Mouse (Mus musculus) myocyte (in vitro differentiated cells): Measurements from ENCODE around the gene Maats1. TPM values are rescaled to one million over a fixed set of nuclear protein-coding genes. Genes with fewer than 3 reads are reported as not detected.

Source experiments
- H3K27me3 ChIP-seq: one replicate; pipeline ENCODE4 v1.6.1; 2011; ENCODE audit not compliant: control insufficient read depth, insufficient read depth, insufficient read length
- H3K36me3 ChIP-seq: one replicate; pipeline ENCODE4 v1.6.1; 2011; ENCODE audit not compliant: control insufficient read depth, insufficient read depth
- H3K4me2 ChIP-seq: one replicate; pipeline ENCODE4 v1.6.1; 2011; ENCODE audit warnings: low read depth, control low read depth
- H3K4me3 ChIP-seq: one replicate; pipeline ENCODE4 v1.5.1; 2011; ENCODE audit warnings: mild to moderate bottlenecking, control low read depth, moderate library complexity
- H3K79me2 ChIP-seq: one replicate; pipeline ENCODE4 v1.6.1; 2011; ENCODE audit not compliant: control insufficient read depth, insufficient read depth
- H3ac ChIP-seq: one replicate; pipeline ENCODE4 v1.6.1; 2011; ENCODE audit not compliant: control insufficient read depth, insufficient read length
- CEBPB ChIP-seq: IDR thresholded peaks from 2 replicates; pipeline ENCODE4 v1.6.1; 2011; ENCODE audit warnings: mild to moderate bottlenecking, moderate library complexity; ENCODE audit not compliant: poor library complexity, insufficient read depth, severe bottlenecking
- E2F4 ChIP-seq: IDR thresholded peaks from one replicate; pipeline ENCODE4 v1.6.1; 2011; ENCODE audit warnings: mild to moderate bottlenecking, control low read depth, moderate library complexity; ENCODE audit not compliant: insufficient read depth
- MAX ChIP-seq: IDR thresholded peaks from one replicate; pipeline ENCODE4 v1.6.1; 2011; ENCODE audit warnings: low read depth, mild to moderate bottlenecking, control low read depth
- MYOD1 ChIP-seq, 3 experiments: IDR thresholded peaks; one replicate each; pipeline ENCODE4 v1.6.1; 2011; ENCODE audit warnings: control low read depth in 2 of 3, low read depth in 2 of 3, mild to moderate bottlenecking in 2 of 3, moderate library complexity in 1 of 3; ENCODE audit not compliant: insufficient read length in 2 of 3, control insufficient read depth in 1 of 3
- MYOG ChIP-seq, 3 experiments: IDR thresholded peaks; one replicate each; pipeline ENCODE4 v1.6.1; 2011; ENCODE audit warnings: control low read depth in 2 of 3, low read depth in 2 of 3, mild to moderate bottlenecking in 2 of 3; ENCODE audit not compliant: insufficient read length in 2 of 3, control insufficient read depth in 1 of 3, insufficient read depth in 1 of 3
- POLR2A ChIP-seq: IDR thresholded peaks from one replicate; pipeline ENCODE4 v1.6.1; 2011; ENCODE audit warnings: low read depth, mild to moderate bottlenecking, control low read depth, moderate library complexity; ENCODE audit not compliant: insufficient read length
- POLR2AphosphoS2 ChIP-seq: IDR thresholded peaks from one replicate; pipeline ENCODE4 v1.6.1; 2011; ENCODE audit warnings: low read depth, control low read depth; ENCODE audit not compliant: insufficient read length
- REST ChIP-seq: IDR thresholded peaks from one replicate; pipeline ENCODE4 v1.6.1; 2011; ENCODE audit warnings: mild to moderate bottlenecking, control low read depth, moderate library complexity; ENCODE audit not compliant: insufficient read depth, insufficient read length
- SRF ChIP-seq: IDR thresholded peaks from one replicate; pipeline ENCODE4 v1.6.1; 2011; ENCODE audit warnings: low read depth; ENCODE audit not compliant: control insufficient read depth, insufficient read length
- TCF12 ChIP-seq: IDR thresholded peaks from one replicate; pipeline ENCODE4 v1.6.1; 2011; ENCODE audit warnings: mild to moderate bottlenecking, control low read depth; ENCODE audit not compliant: poor library complexity, insufficient read depth, severe bottlenecking
- TCF3 ChIP-seq: IDR thresholded peaks from one replicate; pipeline ENCODE4 v1.6.1; 2011; ENCODE audit warnings: low read depth, control low read depth; ENCODE audit not compliant: insufficient read length
- USF1 ChIP-seq: IDR thresholded peaks from one replicate; pipeline ENCODE4 v1.6.1; 2011; ENCODE audit warnings: low read depth, mild to moderate bottlenecking, control low read depth, moderate library complexity
- polyA plus RNA-seq: library from polyadenylated mRNA; unstranded; fragments of >200 nt; fragmentation: generic; extraction: Trizol; gene quantifications from one replicate; pipeline ENCODE4 v1.2.1, GENCODE M21; 2012; ENCODE audit warnings: missing spikeins

The Maats1 gene
- polyA plus RNA-seq, 1 experiment: 1.1 TPM

DNA sequence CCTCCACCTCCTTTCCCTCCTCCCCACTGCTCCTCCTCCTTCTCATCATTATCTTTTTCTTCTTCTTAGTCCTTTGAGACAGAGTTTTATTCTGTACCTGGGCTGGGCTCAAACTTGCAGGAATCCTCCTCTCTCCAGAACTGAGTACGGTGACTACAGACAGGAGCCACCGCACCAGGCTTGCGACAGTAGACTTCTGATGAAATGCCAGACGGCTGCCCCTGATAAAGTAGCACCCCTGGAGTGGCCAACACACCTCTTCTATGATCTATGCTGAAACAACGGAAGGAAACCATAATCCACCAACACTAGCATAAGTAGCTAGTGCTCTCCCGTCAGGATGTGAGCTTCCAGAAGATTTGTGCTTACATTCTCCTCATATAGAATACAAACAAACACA lies 45.4 kb upstream of the Maats1 start:
- H3K27me3 ChIP-seq: no peaks in the 10 kb centered on the region
- TF ChIP-seq CEBPB (no peak), TCF12 (no peak), E2F4 (no peak), USF1 (no peak), POLR2A (no peak), MYOG (IDR thresholded peaks at IDR 0.05; ENCODE audit: control insufficient read depth in 1 of 3, insufficient read depth in 1 of 3, insufficient read length in 2 of 3, low read depth in 2 of 3) (no peak), REST (no peak), MAX (no peak), MYOD1 (IDR thresholded peaks at IDR 0.05; ENCODE audit: control insufficient read depth in 1 of 3, insufficient read length in 2 of 3, low read depth in 2 of 3) (no peak), TCF3 (no peak), POLR2AphosphoS2 (no peak), SRF (no peak)
- no peak overlapping the region for H3K4me3 ChIP-seq
- H3K36me3 ChIP-seq: no peaks in the 10 kb centered on the region
- H3K4me2 ChIP-seq: no peak overlapping the region
- H3K79me2 ChIP-seq: no peaks in the 10 kb centered on the region
- H3ac ChIP-seq: no peak overlapping the region

DNA sequence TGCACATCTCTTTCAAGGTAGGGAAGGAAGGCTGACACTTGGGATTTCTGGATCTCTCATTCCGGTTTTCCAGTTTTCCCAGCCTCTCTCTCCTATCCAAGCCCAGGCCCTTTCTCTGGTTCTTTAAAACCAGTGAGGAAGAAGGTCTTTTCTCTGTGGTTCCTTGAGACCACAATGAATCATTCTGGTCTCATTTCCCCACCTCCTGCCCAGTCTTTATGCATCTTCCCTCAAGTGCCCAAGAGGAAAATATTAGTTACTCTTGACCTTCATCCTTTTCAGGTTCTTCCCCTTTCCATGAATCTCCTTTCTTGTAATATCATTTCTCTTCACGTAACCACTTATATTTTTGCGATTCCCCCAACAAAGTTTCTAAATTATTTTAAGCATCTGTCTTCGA lies 43.8 kb upstream of the Maats1 start:
- Histone ChIP-seq H3K36me3 (no peaks in the 10 kb centered on the region), H3K4me2 (peak overlapping the region; percentile 8), H3K79me2 (no peaks in the 10 kb centered on the region), H3K27me3 (no peaks in the 10 kb centered on the region), H3K4me3 (no peak overlapping the region), H3ac (no peak overlapping the region)
- no peak for TF ChIP-seq MAX
- no peak for TF ChIP-seq POLR2A
- no peak for TF ChIP-seq REST
- no peak for TF ChIP-seq MYOG (IDR thresholded peaks at IDR 0.05; ENCODE audit: control insufficient read depth in 1 of 3, insufficient read depth in 1 of 3, insufficient read length in 2 of 3, low read depth in 2 of 3)
- TF ChIP-seq E2F4: no peak
- no peak for TF ChIP-seq USF1
- no peak for TF ChIP-seq CEBPB
- TF ChIP-seq POLR2AphosphoS2: no peak
- TF ChIP-seq MYOD1 (IDR thresholded peaks at IDR 0.05; ENCODE audit: control insufficient read depth in 1 of 3, insufficient read length in 2 of 3, low read depth in 2 of 3): no peak
- TF ChIP-seq SRF: no peak
- TF ChIP-seq TCF3: no peak
- no peak for TF ChIP-seq TCF12

DNA sequence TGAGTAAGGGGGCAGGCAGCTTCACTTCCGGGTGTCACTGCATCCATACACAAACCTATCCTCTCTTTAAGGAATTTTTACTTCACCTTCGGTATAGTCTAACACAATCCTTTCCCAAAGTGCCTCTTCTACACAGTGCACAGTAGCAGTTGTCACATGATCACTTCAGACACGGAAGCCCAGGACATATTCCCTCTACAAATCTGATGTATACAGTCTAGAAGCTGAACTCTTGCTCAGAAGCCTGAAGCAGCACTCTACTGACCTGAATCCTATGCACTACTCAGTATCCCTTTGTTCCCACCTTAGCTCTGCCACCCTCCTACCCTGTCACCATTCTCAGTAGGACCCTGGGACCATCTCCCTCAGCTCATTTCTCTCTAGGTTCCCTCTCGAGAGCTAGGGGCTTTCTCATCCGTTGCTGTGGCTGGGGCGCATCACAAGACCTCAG lies 43.3 kb upstream of the Maats1 start:
- H3ac ChIP-seq: no peak overlapping the region
- H3K36me3 ChIP-seq: no peaks in the 10 kb centered on the region
- no peak for TF ChIP-seq MYOG (IDR thresholded peaks at IDR 0.05; ENCODE audit: control insufficient read depth in 1 of 3, insufficient read depth in 1 of 3, insufficient read length in 2 of 3, low read depth in 2 of 3)
- no peak for TF ChIP-seq REST
- no peak for TF ChIP-seq POLR2AphosphoS2
- no peak for TF ChIP-seq SRF
- no peak for TF ChIP-seq MYOD1 (IDR thresholded peaks at IDR 0.05; ENCODE audit: control insufficient read depth in 1 of 3, insufficient read length in 2 of 3, low read depth in 2 of 3)
- TF ChIP-seq MAX: no peak
- no peak for TF ChIP-seq TCF3
- no peak for TF ChIP-seq POLR2A
- no peak for TF ChIP-seq CEBPB
- no peak for TF ChIP-seq USF1
- TF ChIP-seq E2F4: no peak
- TF ChIP-seq TCF12: no peak

DNA sequence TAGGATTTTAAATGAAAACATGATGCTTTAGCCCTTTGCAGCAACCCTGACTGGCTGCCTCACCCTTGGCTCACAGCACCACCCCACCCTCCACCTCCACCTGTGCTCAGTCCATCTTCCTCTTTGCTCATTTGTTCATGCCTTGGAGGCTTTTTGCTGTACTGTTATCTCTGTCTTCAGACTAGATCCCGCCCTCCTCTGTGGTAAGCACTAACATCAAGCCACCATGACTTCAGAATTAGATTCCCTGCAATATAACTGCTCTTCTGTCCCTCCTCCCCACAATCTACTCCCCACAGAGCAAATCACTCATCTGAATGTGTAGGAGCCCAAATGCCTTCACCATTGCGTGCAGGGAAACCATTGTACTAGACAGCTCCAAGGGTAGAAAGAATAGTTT lies 41.7 kb upstream of the Maats1 start:
- TF ChIP-seq MYOG (IDR thresholded peaks at IDR 0.05; ENCODE audit: control insufficient read depth in 1 of 3, insufficient read depth in 1 of 3, insufficient read length in 2 of 3, low read depth in 2 of 3): no peak
- TF ChIP-seq SRF: no peak
- TF ChIP-seq USF1: no peak
- no peak for TF ChIP-seq MYOD1 (IDR thresholded peaks at IDR 0.05; ENCODE audit: control insufficient read depth in 1 of 3, insufficient read length in 2 of 3, low read depth in 2 of 3)
- TF ChIP-seq TCF12: no peak
- no peak for TF ChIP-seq E2F4
- H3K36me3 ChIP-seq: no peaks in the 10 kb centered on the region

More for the DNA sequence above, 43.3 kb upstream of the Maats1 start:
- no peaks in the 10 kb centered on the region for H3K79me2 ChIP-seq
- no peaks in the 10 kb centered on the region for H3K27me3 ChIP-seq
- no peak overlapping the region for H3K4me3 ChIP-seq
- H3K4me2 ChIP-seq: peak overlapping the region; percentile 8

DNA sequence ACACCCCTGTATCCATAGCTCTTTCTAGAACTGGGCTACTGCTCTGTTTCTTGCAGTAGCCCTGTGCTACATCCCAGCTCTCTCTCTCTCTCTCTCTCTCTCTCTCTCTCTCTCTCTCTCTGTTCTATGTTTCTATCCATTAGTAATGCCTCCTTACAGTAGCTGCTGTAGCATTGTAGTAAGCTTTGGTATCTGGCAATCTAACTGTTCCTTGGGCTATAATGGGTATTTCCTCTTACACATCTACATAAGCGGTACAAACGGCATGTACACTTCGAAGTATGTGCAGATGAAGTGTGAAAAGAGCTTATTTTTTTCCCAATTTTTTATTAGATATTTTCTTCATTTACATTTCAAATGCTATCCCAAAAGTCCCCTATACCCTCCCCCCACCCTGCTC lies 38.0 kb upstream of the Maats1 start:
- H3K79me2 ChIP-seq: no peaks in the 10 kb centered on the region
- no peaks in the 10 kb centered on the region for H3K36me3 ChIP-seq
- no peak for TF ChIP-seq MYOG (IDR thresholded peaks at IDR 0.05; ENCODE audit: control insufficient read depth in 1 of 3, insufficient read depth in 1 of 3, insufficient read length in 2 of 3, low read depth in 2 of 3)
- TF ChIP-seq E2F4: no peak
- no peak for TF ChIP-seq USF1
- no peak for TF ChIP-seq SRF
- no peak for TF ChIP-seq CEBPB
- no peak for TF ChIP-seq MAX
- TF ChIP-seq POLR2AphosphoS2: no peak
- no peak for TF ChIP-seq MYOD1 (IDR thresholded peaks at IDR 0.05; ENCODE audit: control insufficient read depth in 1 of 3, insufficient read length in 2 of 3, low read depth in 2 of 3)
- TF ChIP-seq TCF12: no peak
- TF ChIP-seq POLR2A: no peak
- no peak for TF ChIP-seq TCF3
- no peak for TF ChIP-seq REST

More for the DNA sequence above, 41.7 kb upstream of the Maats1 start:
- H3K27me3 ChIP-seq: no peaks in the 10 kb centered on the region
- no peak overlapping the region for H3ac ChIP-seq
- H3K4me3 ChIP-seq: no peak overlapping the region
- H3K79me2 ChIP-seq: no peaks in the 10 kb centered on the region
- no peak overlapping the region for H3K4me2 ChIP-seq

More for the DNA sequence above, 38.0 kb upstream of the Maats1 start:
- H3ac ChIP-seq: no peak overlapping the region
- H3K4me2 ChIP-seq: peak overlapping the region; percentile 54
- no peaks in the 10 kb centered on the region for H3K27me3 ChIP-seq
- no peak overlapping the region for H3K4me3 ChIP-seq
